ENCODE assay signal across 7 mouse cellular contexts in genomic region chr2:61401636-61402587, GRCm38 (mm10).
DNase-seq lines count a peak whose midpoint lies in the region; ATAC-seq and TF ChIP-seq lines count a peak whose summit lies in the region.

No protein-coding gene starts in this region.

- no peak overlapping the region for H3K27ac ChIP-seq in intestine, postnatal 0 days (ENCODE audit: low read depth, low read length)
- peak overlapping the region; percentile 81 for H3K27ac ChIP-seq in limb, embryonic 10.5 days
- no peak overlapping the region for H3K27ac ChIP-seq in midbrain, embryonic 11.5 days (ENCODE audit: low read depth, low read length)

- 0 out of 2 replicates have a peak, but pooled peaks have one; percentile 43 for ATAC-seq in intestine, postnatal 0 days
- peak; percentile 70 for ATAC-seq in midbrain, embryonic 11.5 days (ENCODE audit: low FRiP score)

- no peaks in the 10 kb centered on the region for H3K27me3 ChIP-seq in intestine, postnatal 0 days (replicated peaks; ENCODE audit: control insufficient read depth, insufficient read depth, low read length)
- H3K27me3 ChIP-seq in limb, embryonic 10.5 days (ENCODE audit: low read depth, poor library complexity, severe bottlenecking), result no peaks in the 10 kb centered on the region
- no peaks in the 10 kb centered on the region; the same call in 1 of the 2 replicates for H3K27me3 ChIP-seq in midbrain, embryonic 11.5 days (ENCODE audit: control insufficient read depth, insufficient read depth, low read length)

- no peaks in the 10 kb centered on the region for H3K36me3 ChIP-seq in intestine, postnatal 0 days (ENCODE audit: control insufficient read depth, insufficient read depth)
- H3K36me3 ChIP-seq in limb, embryonic 10.5 days, result no peaks in the 10 kb centered on the region
- H3K36me3 ChIP-seq in midbrain, embryonic 11.5 days (ENCODE audit: control insufficient read depth, insufficient read depth, low read length), result no peaks in the 10 kb centered on the region

- H3K9ac ChIP-seq in intestine, postnatal 0 days (ENCODE audit: low read depth, low read length), result no peak overlapping the region
- H3K9ac ChIP-seq in midbrain, embryonic 11.5 days (ENCODE audit: low read length), result peak overlapping the region; percentile 30; the same call in 1 of the 2 replicates

- no peaks in the 10 kb centered on the region for H3K9me3 ChIP-seq in intestine, postnatal 0 days (ENCODE audit: control insufficient read depth)
- H3K9me3 ChIP-seq in limb, embryonic 10.5 days (replicated peaks), result no peaks in the 10 kb centered on the region
- no peaks in the 10 kb centered on the region for H3K9me3 ChIP-seq in midbrain, embryonic 11.5 days (ENCODE audit: control insufficient read depth, low read length)

- peak overlapping the region; percentile 62 for H3K4me2 ChIP-seq in intestine, postnatal 0 days (replicated peaks; ENCODE audit: low read depth)
- peak overlapping the region; percentile 58 for H3K4me2 ChIP-seq in midbrain, embryonic 11.5 days

- peak overlapping the region; percentile 40 for H3K4me3 ChIP-seq in intestine, postnatal 0 days (ENCODE audit: low read depth, low read length)
- peak overlapping the region; percentile 50 for H3K4me3 ChIP-seq in limb, embryonic 10.5 days
- H3K4me3 ChIP-seq in midbrain, embryonic 11.5 days (ENCODE audit: low read depth, low read length), result peak overlapping the region; percentile 32

- TF ChIP-seq CTCF in intestine, postnatal 0 days (IDR thresholded peaks at IDR 0.05; ENCODE audit: low read depth), result peak; percentile 66

- no peaks in the 10 kb centered on the region for H3K4me1 ChIP-seq in intestine, postnatal 0 days (replicated peaks; ENCODE audit: control insufficient read depth, insufficient read depth, low read length)
- H3K4me1 ChIP-seq in limb, embryonic 10.5 days, result peaks cover 18% of the 10 kb centered on the region
- H3K4me1 ChIP-seq in midbrain, embryonic 11.5 days (ENCODE audit: control insufficient read depth, insufficient read depth, low read length), result 0 out of 2 replicates have a peak, but pooled peaks cover 2% of the 10 kb centered on the region

- 4% methylated on average over 20 of the region's 21 CpGs for WGBS in intestine, postnatal 0 days
- WGBS in limb, embryonic 10.5 days, result 1% methylated on average over 21 of the region's 21 CpGs
- WGBS in midbrain, embryonic 11.5 days, result under 1% methylated on average over 21 of the region's 21 CpGs

- peak; percentile 69 for DNase-seq in adrenal gland, adult 2 months
- peak; percentile 86 for DNase-seq in embryo, embryonic 10.5 days (ENCODE audit: low spot score)
- peak; percentile 96 for DNase-seq in heart, adult 11 months
- DNase-seq in limb, embryonic 10.5 days (ENCODE audit: low spot score), result peak; percentile 81
- peak; percentile 92 for DNase-seq in midbrain, embryonic 11.5 days (ENCODE audit: low spot score, missing footprints)
- peak; percentile 36 to 64 for DNase-seq in spleen, postnatal 4 days (ENCODE audit: low spot score in 2 of 2)
